9 mouse cellular contexts compared by ENCODE assay signal in the genomic region with DNA sequence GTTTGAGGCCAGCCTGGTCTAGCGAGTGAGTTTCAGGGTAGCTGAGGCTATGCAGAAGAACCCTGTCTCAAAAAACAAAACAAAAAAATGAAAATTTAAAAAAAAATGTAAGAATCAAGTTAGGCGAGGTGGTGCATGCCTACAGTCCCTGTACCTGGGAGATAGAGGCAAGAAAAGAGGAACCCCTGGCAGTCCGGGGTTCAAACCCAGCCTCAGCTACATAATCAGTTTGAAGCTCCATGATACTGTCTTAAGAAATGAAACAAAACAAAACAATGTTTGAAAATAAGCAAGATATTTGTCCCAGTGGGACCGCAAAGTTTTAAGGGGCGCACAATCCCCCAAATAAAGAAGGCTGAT. TPM values are rescaled to one million over a fixed set of nuclear protein-coding genes. Genes with fewer than 3 reads are reported as not detected.
DNase-seq lines count a peak whose midpoint lies in the region; ATAC-seq and TF ChIP-seq lines count a peak whose summit lies in the region.
"Had no signal": no experiment of that assay in that cellular context is flagged by ENCODE, and none has a peak within 500 bp of the region (broad histone marks: within the 10 kb centered on the region; RNA-seq: fewer than 3 reads in every experiment).

No protein-coding gene starts in this region.

- peak overlapping the region; percentile 99; the same call in 1 of the 2 replicates for H3K27ac ChIP-seq in heart, embryonic 10.5 days
- no peak overlapping the region; the same call in 1 of the 2 replicates for H3K27ac ChIP-seq in ES-E14 (ENCODE audit: insufficient read depth, low read depth, low read length, poor library complexity, severe bottlenecking)
- no peak overlapping the region for H3K27ac ChIP-seq in hindbrain, embryonic 11.5 days (ENCODE audit: low read depth, low read length)

- in situ Hi-C loops in ES-E14 (cut with MboI; ENCODE audit: low sequenced_read_pairs in 2 of 2, unreplicated experiment in 2 of 2) = no loop called here

- 31% methylated on average over 5 of the region's 5 CpGs for WGBS in heart, embryonic 10.5 days
- WGBS in hindbrain, embryonic 11.5 days = 36% methylated on average over 5 of the region's 5 CpGs

- peak overlapping the region; percentile 99 for H3K4me3 ChIP-seq in heart, embryonic 10.5 days
- peak overlapping the region; percentile 32 to 72 for H3K4me3 ChIP-seq in ES-E14 (ENCODE audit: insufficient read depth in 1 of 2, low read depth in 1 of 2, low read length in 2 of 2, poor library complexity in 1 of 2, severe bottlenecking in 1 of 2)
- H3K4me3 ChIP-seq in hindbrain, embryonic 11.5 days (ENCODE audit: low read depth, low read length) = peak overlapping the region; percentile 87; the same call in 1 of the 2 replicates
- H3K4me3 ChIP-seq in megakaryocyte, embryonic 14.5 days (replicated peaks) = peak overlapping the region; percentile 99

- peaks cover 21% of the 10 kb centered on the region; the same call in 1 of the 2 replicates for H3K36me3 ChIP-seq in heart, embryonic 10.5 days
- peaks cover 8% of the 10 kb centered on the region; the same call in 1 of the 2 replicates for H3K36me3 ChIP-seq in ES-E14 (ENCODE audit: control insufficient read depth, insufficient read depth, low read length, poor library complexity, severe bottlenecking)
- no peaks in the 10 kb centered on the region for H3K36me3 ChIP-seq in hindbrain, embryonic 11.5 days (ENCODE audit: control insufficient read depth, insufficient read depth, low read length)
- H3K36me3 ChIP-seq in megakaryocyte, embryonic 14.5 days (replicated peaks; ENCODE audit: low read length) = peaks cover 23% of the 10 kb centered on the region

- no peak for DNase-seq in heart, embryonic 10.5 days (ENCODE audit: low spot score)
- no peak for DNase-seq in heart, postnatal 14 days
- DNase-seq in ES-E14 (ENCODE audit: low read depth, low spot score) = no peak
- DNase-seq in hindbrain, embryonic 11.5 days (ENCODE audit: low spot score) = no peak
- DNase-seq in spleen, postnatal 10 days (ENCODE audit: low spot score in 2 of 2) = no peak
- no peak for DNase-seq in urinary bladder, postnatal 25 days (ENCODE audit: low spot score)
- no peak for DNase-seq in cerebellum, postnatal 36 days

- peaks cover 23% of the 10 kb centered on the region for H3K4me1 ChIP-seq in heart, embryonic 10.5 days
- 0 out of 4 replicates have a peak, but pooled peaks cover 4 to 5% of the 10 kb centered on the region in 2 experiments for H3K4me1 ChIP-seq in ES-E14 (ENCODE audit: control insufficient read depth in 2 of 2, insufficient read depth in 2 of 2, low read length in 2 of 2, poor library complexity in 1 of 2)
- no peaks in the 10 kb centered on the region for H3K4me1 ChIP-seq in hindbrain, embryonic 11.5 days (replicated peaks; ENCODE audit: control insufficient read depth, insufficient read depth, low read length)
- H3K4me1 ChIP-seq in megakaryocyte, embryonic 14.5 days = peaks cover 27% of the 10 kb centered on the region

- no peaks in the 10 kb centered on the region for H3K27me3 ChIP-seq in heart, embryonic 10.5 days (ENCODE audit: insufficient read depth, poor library complexity, severe bottlenecking)
- H3K27me3 ChIP-seq in hindbrain, embryonic 11.5 days (ENCODE audit: control insufficient read depth, insufficient read depth, low read length) = no peaks in the 10 kb centered on the region
- H3K27me3 ChIP-seq in megakaryocyte, embryonic 14.5 days (replicated peaks) = no peaks in the 10 kb centered on the region

- H3K9ac ChIP-seq in ES-E14 (ENCODE audit: insufficient read depth, low read depth, low read length, poor library complexity, severe bottlenecking) = no peak overlapping the region; the same call in 1 of the 2 replicates
- H3K9ac ChIP-seq in hindbrain, embryonic 11.5 days (ENCODE audit: low read depth, low read length) = no peak overlapping the region

- H3K4me2 ChIP-seq in hindbrain, embryonic 11.5 days (replicated peaks; ENCODE audit: low read depth, low read length) = peak overlapping the region; percentile 14; the same call in 1 of the 2 replicates

- peak; percentile 43; the same call in 1 of the 2 replicates for ATAC-seq in hindbrain, embryonic 11.5 days (ENCODE audit: low FRiP score)

- H3K9me3 ChIP-seq in heart, embryonic 10.5 days = no peaks in the 10 kb centered on the region
- H3K9me3 ChIP-seq in ES-E14 (ENCODE audit: control insufficient read depth, insufficient read depth, low read depth, low read length) = no peaks in the 10 kb centered on the region
- no peaks in the 10 kb centered on the region for H3K9me3 ChIP-seq in hindbrain, embryonic 11.5 days (ENCODE audit: control insufficient read depth, low read length)
- no peaks in the 10 kb centered on the region for H3K9me3 ChIP-seq in megakaryocyte, embryonic 14.5 days

- intact Hi-C loops in heart, postnatal 14 days (cut with DNase I) = no loop called here

TF ChIP-seq in ES-E14, 5 proteins besides CTCF, POLR2A, EP300 and RAD21:
- TF ChIP-seq MAFK (IDR thresholded peaks at IDR 0.05; ENCODE audit: insufficient read depth, low read depth, low read length) (no peak), HCFC1 (IDR thresholded peaks at IDR 0.05; ENCODE audit: borderline replicate concordance, insufficient read depth, low read length) (no peak), ZC3H11A (IDR thresholded peaks at IDR 0.05; ENCODE audit: borderline replicate concordance, low read depth, low read length) (no peak), CHD2 (IDR thresholded peaks at IDR 0.05; ENCODE audit: low read depth, low read length) (no peak), ZNF384 (IDR thresholded peaks at IDR 0.05; ENCODE audit: low read depth, low read length) (no peak)

RNA-seq across cellular contexts. Expression of a gene that starts 0.3 kb away (rescaled TPM):
- polyA plus RNA-seq in heart, embryonic 10.5 days (2016; fragmentation: Nextera tagmentation; extraction: Ambion mirVana) = 348 and 488 TPM in 2 replicates
- total RNA-seq in heart, postnatal 14 days (2021) = 100 to 1,000 TPM; 581 to 585 TPM
- 58.2 and 79.2 TPM in 2 replicates for total RNA-seq in ES-E14 (2012; rRNA removed)
- 118 and 131 TPM in 2 replicates for polyA plus RNA-seq in hindbrain, embryonic 11.5 days (2014; fragmentation: Nextera tagmentation; extraction: Ambion mirVana)
- polyA plus RNA-seq in megakaryocyte, embryonic 14.5 days (2012; ENCODE audit: insufficient read depth, low replicate concordance) = 7.2 and 14.4 TPM in 2 replicates

RNA-seq across cellular contexts. Expression of a gene that starts 25.8 kb away (rescaled TPM):
- polyA plus RNA-seq in heart, embryonic 10.5 days (2016; fragmentation: Nextera tagmentation; extraction: Ambion mirVana) = 2.9 and 5.5 TPM in 2 replicates
- total RNA-seq in heart, postnatal 14 days (2021) = 1 to 10 TPM in 1 of 2 experiments, under 1 TPM in 1; 0.71 to 3.4 TPM
- total RNA-seq in ES-E14 (2012; rRNA removed) = 1.0 and 1.4 TPM in 2 replicates
- polyA plus RNA-seq in hindbrain, embryonic 11.5 days (2014; fragmentation: Nextera tagmentation; extraction: Ambion mirVana) = 19.1 and 20.8 TPM in 2 replicates
- polyA plus RNA-seq in megakaryocyte, embryonic 14.5 days (2012; ENCODE audit: insufficient read depth, low replicate concordance) = 6.0 TPM in 1 of 2 replicates, not detected in the other

RNA-seq across cellular contexts. Expression of a gene that starts 47.0 kb away (rescaled TPM):
- polyA plus RNA-seq in heart, embryonic 10.5 days (2016; fragmentation: Nextera tagmentation; extraction: Ambion mirVana) = not detected in 2 replicates
- total RNA-seq in heart, postnatal 14 days (2021) = not detected
- total RNA-seq in ES-E14 (2012; rRNA removed) = 0.16 and 0.18 TPM in 2 replicates
- polyA plus RNA-seq in hindbrain, embryonic 11.5 days (2014; fragmentation: Nextera tagmentation; extraction: Ambion mirVana) = 0.08 and 0.18 TPM in 2 replicates
- not detected in 2 replicates for polyA plus RNA-seq in megakaryocyte, embryonic 14.5 days (2012; ENCODE audit: insufficient read depth, low replicate concordance)
- total RNA-seq: liver, adult 2 months had no signal
- polyA plus RNA-seq: liver, adult 2 months had no signal
